8 mouse cellular contexts compared by ENCODE assay signal in genomic region chr8:106871931-106872371, GRCm38 (mm10). TPM values are rescaled to one million over a fixed set of nuclear protein-coding genes. Genes with fewer than 3 reads are reported as not detected.
DNase-seq lines count a peak whose midpoint lies in the region; ATAC-seq lines count a peak whose summit lies in the region.

No protein-coding gene starts in this region.

- H3K9me3 ChIP-seq in forebrain, embryonic 16.5 days (ENCODE audit: control insufficient read depth, low read length): no peaks in the 10 kb centered on the region
- H3K9me3 ChIP-seq in megakaryocyte, embryonic 14.5 days: no peaks in the 10 kb centered on the region

- H3K9ac ChIP-seq in forebrain, embryonic 16.5 days (replicated peaks; ENCODE audit: low read depth, low read length): peak overlapping the region; percentile 73

- H3K27ac ChIP-seq in forebrain, embryonic 16.5 days (ENCODE audit: low read length): 0 out of 2 replicates have a peak overlapping the region, but pooled peaks have one; percentile 19

- peak overlapping the region; percentile 96 for H3K4me2 ChIP-seq in forebrain, embryonic 16.5 days (ENCODE audit: low read length)

- peak overlapping the region; percentile 68 for H3K4me3 ChIP-seq in forebrain, embryonic 16.5 days (replicated peaks; ENCODE audit: low read length)
- H3K4me3 ChIP-seq in megakaryocyte, embryonic 14.5 days (replicated peaks): peak overlapping the region; percentile 67

- ATAC-seq in forebrain, embryonic 16.5 days: peak; percentile 52

- H3K4me1 ChIP-seq in forebrain, embryonic 16.5 days (replicated peaks; ENCODE audit: control insufficient read depth, insufficient read depth, low read length): peaks cover 28% of the 10 kb centered on the region
- H3K4me1 ChIP-seq in megakaryocyte, embryonic 14.5 days: peaks cover 35% of the 10 kb centered on the region

- H3K36me3 ChIP-seq in forebrain, embryonic 16.5 days (ENCODE audit: control insufficient read depth, insufficient read depth): no peaks in the 10 kb centered on the region
- peaks cover 36% of the 10 kb centered on the region for H3K36me3 ChIP-seq in megakaryocyte, embryonic 14.5 days (replicated peaks; ENCODE audit: low read length)

- DNase-seq in ES-CJ7 (ENCODE audit: low read depth, low spot score): peak; percentile 72
- DNase-seq in cerebellum, adult 11-12 months: peak; percentile 55
- DNase-seq in heart, postnatal 25 days (ENCODE audit: low spot score): peak; percentile 59
- peak; percentile 81 to 89 for DNase-seq in kidney, postnatal 4 days
- peak; percentile 44 for DNase-seq in right cerebral cortex, postnatal 14 days
- DNase-seq in spleen, adult 12 weeks (ENCODE audit: low spot score): no peak

- intact Hi-C loops in heart, postnatal 25 days (cut with DNase I): loop anchor here (5.0 kb wide), 3 partner anchors 35 to 155 kb away; no protein-coding TSS in a partner anchor

- peaks cover 14% of the 10 kb centered on the region for H3K27me3 ChIP-seq in forebrain, embryonic 16.5 days (replicated peaks; ENCODE audit: control insufficient read depth, insufficient read depth, low read length)
- peaks cover 69% of the 10 kb centered on the region for H3K27me3 ChIP-seq in megakaryocyte, embryonic 14.5 days (replicated peaks)

- WGBS in forebrain, embryonic 16.5 days: under 1% methylated on average over 22 of the region's 22 CpGs

RNA-seq across cellular contexts. Expression of gene Has3, which starts 1.9 kb away (rescaled TPM):
- polyA plus RNA-seq in forebrain, embryonic 16.5 days (2015; fragmentation: Nextera tagmentation; extraction: Ambion mirVana): 0.96 and 1.7 TPM in 2 replicates
- total RNA-seq in heart, postnatal 25 days (2021): 1 to 10 TPM; 1.0 to 1.7 TPM
- polyA plus RNA-seq in megakaryocyte, embryonic 14.5 days (2012; ENCODE audit: insufficient read depth, low replicate concordance): not detected in 2 replicates

RNA-seq across cellular contexts. Expression of gene Utp4, which starts 21.5 kb away (rescaled TPM):
- 48.6 and 52.4 TPM in 2 replicates for polyA plus RNA-seq in forebrain, embryonic 16.5 days (2015; fragmentation: Nextera tagmentation; extraction: Ambion mirVana)
- 10 to 100 TPM; 17.7 to 19.1 TPM for total RNA-seq in heart, postnatal 25 days (2021)
- 1.5 and 3.0 TPM in 2 replicates for polyA plus RNA-seq in megakaryocyte, embryonic 14.5 days (2012; ENCODE audit: insufficient read depth, low replicate concordance)

Comparison
In these comparisons a context has a peak if more than half of its experiments do, and no peak if none do; other contexts are left out.
1. RNA of gene Utp4, which starts 21.5 kb away (polyA plus RNA-seq): 48.6 to 52.4 TPM in forebrain, embryonic 16.5 days; 1.5 to 3.0 TPM in megakaryocyte, embryonic 14.5 days; every median in the first group is over 10 times any median in the second.